In the genomic region with DNA sequence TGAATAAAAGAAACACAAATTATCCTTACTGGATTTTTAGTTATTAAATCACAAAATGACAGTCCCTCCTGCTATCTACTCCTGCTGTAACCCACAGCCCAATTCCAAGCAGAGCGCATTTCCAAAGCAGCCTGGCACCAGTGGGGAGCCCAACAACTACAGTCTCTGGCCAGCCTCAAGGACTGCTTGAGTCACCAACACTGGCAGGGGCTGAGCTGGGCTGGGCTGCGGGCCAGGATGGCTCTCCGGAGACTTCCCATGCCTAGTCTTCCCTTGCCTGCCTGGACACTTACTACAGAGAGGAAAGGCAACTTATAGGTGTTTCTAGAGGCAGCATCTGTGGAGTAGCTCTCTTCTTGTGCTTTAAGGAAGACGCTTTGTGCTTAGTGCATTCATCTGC, we compare ENCODE assay signal across 7 mouse cellular contexts. TPM values are rescaled to one million over a fixed set of nuclear protein-coding genes. Genes with fewer than 3 reads are reported as not detected.
DNase-seq lines count a peak whose midpoint lies in the region; ATAC-seq lines count a peak whose summit lies in the region.

No protein-coding gene starts in this region.

- ATAC-seq in granulocyte monocyte progenitor cell, adult 5-6 weeks (replicated peaks; ENCODE audit: poor library complexity, severe bottlenecking) = no peak

- DNase-seq in urinary bladder, postnatal 14 days (ENCODE audit: low spot score) = peak; percentile 55
- no peak for DNase-seq in urinary bladder, postnatal 4 days (ENCODE audit: low spot score in 2 of 2)
- peak; percentile 98 for DNase-seq in cerebellum, postnatal 10 days
- peak; percentile 73 to 75 for DNase-seq in heart, postnatal 36 days
- DNase-seq in right cerebral cortex, adult 2 months (ENCODE audit: low spot score in 2 of 2) = peak; percentile 57 to 60
- DNase-seq in yolk sac, embryonic 10.5 days (ENCODE audit: low spot score) = no peak

- intact Hi-C loops in heart, postnatal 36 days (cut with DNase I) = no loop called here

RNA-seq across cellular contexts. Expression of gene Ppp2r1b, which starts 48.6 kb away (rescaled TPM):
- 10 to 100 TPM; 11.4 to 12.5 TPM for total RNA-seq in heart, postnatal 36 days (2021)
- total RNA-seq in granulocyte monocyte progenitor cell, adult 5-6 weeks (2014; fragmentation: Nextera tagmentation) = 32.3 and 37.3 TPM in 2 replicates
- 42.6 and 42.8 TPM in 2 replicates for total RNA-seq in granulocyte monocyte progenitor cell, adult 5-6 weeks (2017)

Comparison
In these comparisons a context has a peak if more than half of its experiments do, and no peak if none do; other contexts are left out.
1. DNase-seq: peak in urinary bladder, postnatal 14 days (single experiment), cerebellum, postnatal 10 days (2 of 2), heart, postnatal 36 days (2 of 2) and right cerebral cortex, adult 2 months (2 of 2); none in urinary bladder, postnatal 4 days (0 of 2) and yolk sac, embryonic 10.5 days (single experiment).